Mouse (Mus musculus) cerebellum, adult 2 months (tissue): ENCODE data around the gene Heca.

Source experiments
- CTCF ChIP-seq: fragments of 200-500 bp; IDR thresholded peaks from 2 replicates; pipeline ENCODE4 v1.5.1; 2011; ENCODE audit warnings: low read depth, mild to moderate bottlenecking, control low read depth, low read length, moderate library complexity, borderline replicate concordance; ENCODE audit not compliant: insufficient read depth
- POLR2A ChIP-seq: fragments of 200-500 bp; IDR thresholded peaks from 2 replicates; pipeline ENCODE4 v1.6.1; 2011; ENCODE audit warnings: low read length, control low read depth, borderline replicate concordance; ENCODE audit not compliant: insufficient read depth

GRCm38 (mm10) chr10:17990576-17990975 lies 42.7 kb upstream of the Heca start:
- TF ChIP-seq POLR2A (no peak), CTCF (no peak)
